In genomic region chr7:130662869-130663268, GRCm38 (mm10) we compare ENCODE assay signal across 21 mouse cellular contexts.
DNase-seq lines count a peak whose midpoint lies in the region; ATAC-seq and TF ChIP-seq lines count a peak whose summit lies in the region.
"Had no signal": no experiment of that assay in that cellular context is flagged by ENCODE, and none has a peak within 500 bp of the region (broad histone marks: within the 10 kb centered on the region; RNA-seq: fewer than 3 reads in every experiment).

No protein-coding gene starts in this region.

- DNase-seq in forebrain, embryonic 10.5 days (ENCODE audit: extremely low spot score, low spot score) = no peak
- DNase-seq in forebrain, embryonic 11.5 days (ENCODE audit: low spot score) = no peak
- DNase-seq in heart, postnatal 0 days (ENCODE audit: low spot score) = no peak
- DNase-seq in heart, adult 8-10 months (ENCODE audit: low spot score) = no peak
- DNase-seq in ES-E14 (ENCODE audit: low read depth, low spot score) = no peak
- DNase-seq in right cerebral cortex, postnatal 25 days = no peak
- DNase-seq: cerebellum, adult 18-20 months; cerebellum, postnatal 25 days; gastrocnemius, postnatal 14 days; kidney, adult 11 months; layer of hippocampus, postnatal 36 days; lung, adult 2 months; lung, postnatal 36 days; thymus, postnatal 14 days had no signal

- peak overlapping the region; percentile 62 for H3K27ac ChIP-seq in forebrain, embryonic 10.5 days
- H3K27ac ChIP-seq in forebrain, embryonic 11.5 days (ENCODE audit: low read depth, low read length) = no peak overlapping the region
- H3K27ac ChIP-seq in heart, postnatal 0 days (ENCODE audit: low read depth) = peak overlapping the region; percentile 76
- 0 out of 2 replicates have a peak overlapping the region, but pooled peaks have one; percentile 29 for H3K27ac ChIP-seq in ES-E14 (ENCODE audit: insufficient read depth, low read depth, low read length, poor library complexity, severe bottlenecking)
- no peak overlapping the region for H3K27ac ChIP-seq in limb, embryonic 13.5 days
- H3K27ac ChIP-seq: stomach, embryonic 15.5 days had no signal

- H3K9ac ChIP-seq in forebrain, embryonic 11.5 days (ENCODE audit: low read length) = no peak overlapping the region
- no peak overlapping the region for H3K9ac ChIP-seq in heart, postnatal 0 days (replicated peaks; ENCODE audit: low read depth, low read length)
- H3K9ac ChIP-seq in ES-E14 (ENCODE audit: insufficient read depth, low read depth, low read length, poor library complexity, severe bottlenecking) = no peak overlapping the region
- no peak overlapping the region for H3K9ac ChIP-seq in limb, embryonic 13.5 days
- H3K9ac ChIP-seq: stomach, embryonic 15.5 days had no signal

- TF ChIP-seq CTCF in heart, postnatal 0 days (IDR thresholded peaks at IDR 0.05; ENCODE audit: low read depth) = no peak

- H3K36me3 ChIP-seq in forebrain, embryonic 10.5 days (replicated peaks) = peaks cover 33% of the 10 kb centered on the region
- H3K36me3 ChIP-seq in forebrain, embryonic 11.5 days (ENCODE audit: control insufficient read depth, insufficient read depth, low read length) = no peaks in the 10 kb centered on the region; the same call in 1 of the 2 replicates
- H3K36me3 ChIP-seq in heart, postnatal 0 days (replicated peaks; ENCODE audit: control insufficient read depth, insufficient read depth, low read length) = peaks cover 28% of the 10 kb centered on the region
- H3K36me3 ChIP-seq in ES-E14 (ENCODE audit: control insufficient read depth, insufficient read depth, low read length, poor library complexity, severe bottlenecking) = peaks cover 8% of the 10 kb centered on the region; the same call in 1 of the 2 replicates
- peaks cover 29% of the 10 kb centered on the region for H3K36me3 ChIP-seq in limb, embryonic 13.5 days
- H3K36me3 ChIP-seq: G1E had no signal

- peaks cover 19% of the 10 kb centered on the region for H3K4me1 ChIP-seq in forebrain, embryonic 10.5 days
- H3K4me1 ChIP-seq in forebrain, embryonic 11.5 days (replicated peaks; ENCODE audit: control insufficient read depth, insufficient read depth, low read length) = peaks cover 3% of the 10 kb centered on the region; the same call in 1 of the 2 replicates
- H3K4me1 ChIP-seq in heart, postnatal 0 days (ENCODE audit: control insufficient read depth, insufficient read depth) = peaks cover 34% of the 10 kb centered on the region
- peaks cover 8% of the 10 kb centered on the region in 2 experiments for H3K4me1 ChIP-seq in ES-E14 (ENCODE audit: control insufficient read depth in 2 of 2, insufficient read depth in 2 of 2, low read length in 2 of 2, poor library complexity in 1 of 2)
- peaks cover 5% of the 10 kb centered on the region; the same call in 1 of the 2 replicates for H3K4me1 ChIP-seq in limb, embryonic 13.5 days

- H3K9me3 ChIP-seq in forebrain, embryonic 10.5 days = peaks cover 20% of the 10 kb centered on the region
- H3K9me3 ChIP-seq in forebrain, embryonic 11.5 days (ENCODE audit: control insufficient read depth, low read length) = no peaks in the 10 kb centered on the region
- H3K9me3 ChIP-seq in heart, postnatal 0 days (replicated peaks; ENCODE audit: control insufficient read depth, low read length) = peaks cover 5% of the 10 kb centered on the region
- no peaks in the 10 kb centered on the region for H3K9me3 ChIP-seq in ES-E14 (ENCODE audit: control insufficient read depth, insufficient read depth, low read depth, low read length)
- H3K9me3 ChIP-seq in limb, embryonic 13.5 days = peaks cover 16% of the 10 kb centered on the region; the same call in 1 of the 2 replicates
- H3K9me3 ChIP-seq: stomach, embryonic 15.5 days had no signal

- no peaks in the 10 kb centered on the region for H3K27me3 ChIP-seq in forebrain, embryonic 10.5 days (ENCODE audit: poor library complexity, severe bottlenecking)
- H3K27me3 ChIP-seq in forebrain, embryonic 11.5 days (ENCODE audit: control insufficient read depth, insufficient read depth, low read length) = no peaks in the 10 kb centered on the region
- no peaks in the 10 kb centered on the region for H3K27me3 ChIP-seq in heart, postnatal 0 days (ENCODE audit: control insufficient read depth, insufficient read depth, low read length)
- no peaks in the 10 kb centered on the region for H3K27me3 ChIP-seq in limb, embryonic 13.5 days
- H3K27me3 ChIP-seq: stomach, embryonic 15.5 days had no signal

- in situ Hi-C loops in ES-E14 (cut with MboI; ENCODE audit: low sequenced_read_pairs in 2 of 2, unreplicated experiment in 2 of 2) = no loop called here

- no peak; the same call in 1 of the 2 replicates for ATAC-seq in forebrain, embryonic 11.5 days (replicated peaks; ENCODE audit: low FRiP score)
- ATAC-seq in heart, postnatal 0 days (ENCODE audit: insufficient read depth, low read depth) = no peak
- peak; percentile 28; the same call in 1 of the 2 replicates for ATAC-seq in limb, embryonic 13.5 days (ENCODE audit: low FRiP score, low read depth)
- ATAC-seq: CD4-positive, CD25-positive, alpha-beta regulatory T cell, adult 4 months; forebrain, embryonic 14.5 days; hindbrain, embryonic 16.5 days had no signal

- no peak overlapping the region for H3K4me3 ChIP-seq in forebrain, embryonic 10.5 days
- H3K4me3 ChIP-seq in forebrain, embryonic 11.5 days (ENCODE audit: low read depth, low read length) = no peak overlapping the region
- no peak overlapping the region for H3K4me3 ChIP-seq in heart, postnatal 0 days (ENCODE audit: low read depth, low read length)
- no peak overlapping the region for H3K4me3 ChIP-seq in ES-E14 (ENCODE audit: insufficient read depth in 1 of 2, low read depth in 1 of 2, low read length in 2 of 2, poor library complexity in 1 of 2, severe bottlenecking in 1 of 2)
- H3K4me3 ChIP-seq in limb, embryonic 13.5 days = no peak overlapping the region
- H3K4me3 ChIP-seq: stomach, embryonic 15.5 days had no signal

- WGBS in forebrain, embryonic 10.5 days = 82% methylated on average over 4 of the region's 4 CpGs
- WGBS in forebrain, embryonic 11.5 days = 80% methylated on average over 4 of the region's 4 CpGs
- WGBS in heart, postnatal 0 days = 46% methylated on average over 4 of the region's 4 CpGs
- WGBS in limb, embryonic 13.5 days = 55% methylated on average over 4 of the region's 4 CpGs

- no peak for TF ChIP-seq EP300 in heart, postnatal 0 days (IDR thresholded peaks at IDR 0.05; ENCODE audit: low read depth)

- no peak overlapping the region for H3K4me2 ChIP-seq in forebrain, embryonic 11.5 days (ENCODE audit: low read depth, low read length, severe bottlenecking)
- H3K4me2 ChIP-seq in heart, postnatal 0 days (ENCODE audit: low read depth, low read length) = no peak overlapping the region
- H3K4me2 ChIP-seq in limb, embryonic 13.5 days (replicated peaks) = no peak overlapping the region
- H3K4me2 ChIP-seq: liver, embryonic 11.5 days; stomach, embryonic 15.5 days had no signal

TF ChIP-seq in ES-E14, 5 proteins besides CTCF, POLR2A, EP300 and RAD21:
- TF ChIP-seq MAFK (IDR thresholded peaks at IDR 0.05; ENCODE audit: insufficient read depth, low read depth, low read length) (no peak), ZNF384 (IDR thresholded peaks at IDR 0.05; ENCODE audit: low read depth, low read length) (peak; percentile 93), ZC3H11A (IDR thresholded peaks at IDR 0.05; ENCODE audit: borderline replicate concordance, low read depth, low read length) (no peak), CHD2 (IDR thresholded peaks at IDR 0.05; ENCODE audit: low read depth, low read length) (no peak), HCFC1 (IDR thresholded peaks at IDR 0.05; ENCODE audit: borderline replicate concordance, insufficient read depth, low read length) (no peak)

Comparison
In these comparisons a context has a peak if more than half of its experiments do, and no peak if none do; other contexts are left out.
1. H3K27ac ChIP-seq: peak in forebrain, embryonic 10.5 days (single experiment), heart, postnatal 0 days (single experiment) and ES-E14 (single experiment); none in forebrain, embryonic 11.5 days (single experiment) and limb, embryonic 13.5 days (single experiment).